Mouse (Mus musculus): ENCODE measurements at regions not wholly inside any gene's neighbourhood (a gene's known extent, or its start where the extent isn't known, plus 50 kb on each side); places are given as distances from the start of the nearest gene placed in this dataset.

DNA sequence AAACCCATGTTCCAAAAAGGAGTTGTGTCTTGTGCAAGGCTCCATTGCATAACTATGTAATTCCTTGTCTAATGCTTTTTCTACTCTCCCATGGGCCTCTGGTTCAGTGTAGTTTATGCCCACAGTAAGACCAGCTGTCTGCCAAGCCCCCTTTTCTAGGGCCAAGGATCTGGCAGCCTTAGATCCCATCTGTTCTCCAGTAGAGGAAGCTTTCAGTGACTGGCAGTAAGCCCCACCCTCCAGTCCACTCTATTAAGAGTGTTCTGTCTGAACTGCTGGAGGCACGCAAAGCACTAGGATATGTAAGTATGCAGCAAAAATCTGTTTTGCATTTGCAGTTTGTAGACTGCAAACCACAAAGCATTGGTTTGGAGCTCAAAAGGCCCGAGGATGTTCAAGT, 303.5 kb downstream of the Ar start:
- WGBS: 73% methylated on average over 2 of the region's 2 CpGs
- no peaks in the 10 kb centered on the region for H3K27me3 ChIP-seq (ENCODE audit: control insufficient read depth, insufficient read depth, low read length)
- no peaks in the 10 kb centered on the region for H3K4me1 ChIP-seq (replicated peaks; ENCODE audit: control insufficient read depth, insufficient read depth)
- ATAC-seq (ENCODE audit: low FRiP score, low TSS enrichment) (no peak), DNase-seq (ENCODE audit: low spot score) (no peak)
- no peaks in the 10 kb centered on the region for H3K9me3 ChIP-seq (ENCODE audit: control insufficient read depth, low read length)
- H3K4me3 ChIP-seq (ENCODE audit: low read depth, low read length): no peak overlapping the region
- H3K27ac ChIP-seq (replicated peaks): no peak overlapping the region
- no peak for TF ChIP-seq EP300 (optimal IDR thresholded peaks at IDR 0.05)
- TF ChIP-seq CTCF (IDR thresholded peaks at IDR 0.05; ENCODE audit: low read depth): no peak
- no peak overlapping the region for H3K9ac ChIP-seq (ENCODE audit: low read length)
- no peak overlapping the region for H3K4me2 ChIP-seq (replicated peaks; ENCODE audit: low read depth)
- no peaks in the 10 kb centered on the region for H3K36me3 ChIP-seq (ENCODE audit: control insufficient read depth, insufficient read depth, low read length)

DNA sequence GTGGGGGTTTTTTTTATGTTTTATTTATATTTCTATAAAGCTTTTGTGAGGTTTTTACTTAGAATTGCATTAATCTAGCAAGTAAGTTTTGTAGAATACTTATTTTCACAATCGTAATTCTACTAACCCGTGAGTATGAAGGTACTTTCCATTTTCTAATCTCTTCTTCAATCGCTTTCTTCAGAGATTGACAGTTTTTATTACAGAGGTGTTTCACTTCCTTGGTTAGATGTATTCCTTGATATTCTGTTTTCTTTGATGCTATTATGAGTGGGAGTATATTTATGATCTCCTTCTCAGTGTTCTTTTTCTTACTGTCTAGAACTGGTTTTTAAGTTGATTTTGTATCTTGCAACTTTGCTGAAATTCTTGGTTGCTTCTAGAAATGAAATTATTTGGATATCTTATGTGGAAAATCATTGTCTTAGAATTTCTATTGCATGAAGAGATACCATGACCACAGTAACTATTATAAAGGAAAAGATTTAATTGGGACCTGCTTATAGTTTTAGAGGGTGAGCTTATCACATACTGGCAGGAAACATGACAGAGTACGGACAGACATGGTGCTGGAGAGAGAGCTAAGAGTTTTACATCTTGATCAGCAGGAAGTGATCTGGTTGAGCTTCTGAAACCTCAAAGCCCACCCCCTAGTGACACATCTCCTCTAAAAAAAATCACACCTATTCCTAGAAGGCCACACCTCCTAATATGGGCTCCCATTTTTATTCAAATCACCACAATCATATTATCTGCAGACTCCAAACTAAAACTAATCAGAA, 328.1 kb downstream of the Ar start:
- TF ChIP-seq EP300 (optimal IDR thresholded peaks at IDR 0.05): no peak
- TF ChIP-seq CTCF (IDR thresholded peaks at IDR 0.05; ENCODE audit: low read depth): no peak
- ATAC-seq (ENCODE audit: low FRiP score, low TSS enrichment): no peak
- WGBS: 85% methylated on average over 4 of the region's 4 CpGs

More for the DNA sequence above, 328.1 kb downstream of the Ar start:
- Histone ChIP-seq H3K4me1 (replicated peaks; ENCODE audit: control insufficient read depth, insufficient read depth) (no peaks in the 10 kb centered on the region), H3K36me3 (ENCODE audit: control insufficient read depth, insufficient read depth, low read length) (no peaks in the 10 kb centered on the region), H3K27ac (replicated peaks) (no peak overlapping the region), H3K27me3 (ENCODE audit: control insufficient read depth, insufficient read depth, low read length) (no peaks in the 10 kb centered on the region), H3K9me3 (ENCODE audit: control insufficient read depth, low read length) (no peaks in the 10 kb centered on the region), H3K9ac (ENCODE audit: low read length) (no peak overlapping the region), H3K4me2 (replicated peaks; ENCODE audit: low read depth) (no peak overlapping the region), H3K4me3 (ENCODE audit: low read depth, low read length) (no peak overlapping the region)
- DNase-seq (ENCODE audit: low spot score): no peak

All from stomach, postnatal 0 days (tissue).